Mouse (Mus musculus) urinary bladder, postnatal 14 days (tissue): ENCODE data around the gene Cand2.

Experiments used
- DNase-seq: peaks from one replicate; pipeline ENCODE4 v3.0.0; 2021; ENCODE audit warnings: low spot score

Cand2 gene

DNA sequence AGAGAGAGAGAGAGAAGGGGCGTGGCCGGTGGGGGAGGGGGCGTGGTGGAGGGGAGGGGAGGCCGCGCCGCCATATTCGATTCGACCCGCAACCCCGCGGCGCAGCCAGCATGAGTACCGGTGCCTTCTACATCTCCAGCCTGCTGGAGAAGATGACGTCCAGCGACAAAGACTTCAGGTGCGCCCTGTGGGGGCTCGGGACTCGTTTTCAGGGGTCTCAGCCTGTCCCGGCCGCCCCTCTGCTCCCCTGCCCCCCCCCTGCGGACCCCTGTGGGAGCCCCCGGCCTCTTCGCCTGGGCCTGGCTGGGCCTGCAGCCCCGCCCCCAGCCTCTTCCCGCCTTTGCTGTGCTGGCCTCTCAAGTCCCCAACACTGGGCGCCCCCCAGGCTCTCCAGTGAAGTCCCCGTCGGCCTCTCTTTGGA, at the start of gene Cand2:
TSS of gene Cand2 (plus strand) at position 38 of the 421 bp plus-strand sequence.
- DNase-seq = peak; percentile 37

DNA sequence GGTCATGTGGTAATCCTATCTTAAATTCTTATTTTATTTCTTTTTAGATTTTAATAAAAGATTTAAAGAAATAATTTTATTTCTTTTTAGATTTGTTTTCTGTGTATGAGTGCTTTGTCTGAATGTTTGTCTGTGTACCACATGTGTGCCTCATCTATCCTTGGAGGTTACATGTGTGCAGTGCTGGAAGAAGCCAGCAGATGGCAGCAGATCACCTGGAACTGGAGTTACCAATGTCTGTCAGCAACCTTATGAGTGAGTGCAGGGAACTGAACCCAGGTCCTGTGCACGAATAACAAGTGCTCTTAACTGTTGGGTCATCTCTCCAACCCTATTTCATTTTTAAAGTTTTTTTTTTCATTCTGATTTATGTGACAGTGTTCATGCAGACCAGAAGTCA, 47.2 kb upstream of the Cand2 start:
- DNase-seq = peak; percentile 53

DNA sequence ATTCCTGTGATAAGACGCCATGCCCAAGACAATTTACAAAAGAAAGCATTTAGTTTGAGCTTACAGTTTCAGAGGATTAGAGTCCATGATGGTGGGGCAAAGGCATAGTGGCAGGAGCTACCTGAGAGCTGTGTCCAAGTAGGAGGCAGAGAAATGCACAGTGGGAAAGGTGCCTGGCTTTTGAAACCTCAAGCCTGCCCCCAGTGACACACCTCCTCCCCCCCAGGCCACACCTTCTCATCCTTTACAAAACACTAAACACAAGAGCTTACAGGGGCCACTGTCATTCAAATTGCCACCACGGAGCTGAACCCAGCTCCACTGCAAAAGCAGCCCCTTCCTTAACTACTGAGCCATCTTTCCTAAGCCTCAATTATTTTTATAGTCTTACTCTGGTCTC, 46.8 kb upstream of the Cand2 start:
- DNase-seq = no peak

DNA sequence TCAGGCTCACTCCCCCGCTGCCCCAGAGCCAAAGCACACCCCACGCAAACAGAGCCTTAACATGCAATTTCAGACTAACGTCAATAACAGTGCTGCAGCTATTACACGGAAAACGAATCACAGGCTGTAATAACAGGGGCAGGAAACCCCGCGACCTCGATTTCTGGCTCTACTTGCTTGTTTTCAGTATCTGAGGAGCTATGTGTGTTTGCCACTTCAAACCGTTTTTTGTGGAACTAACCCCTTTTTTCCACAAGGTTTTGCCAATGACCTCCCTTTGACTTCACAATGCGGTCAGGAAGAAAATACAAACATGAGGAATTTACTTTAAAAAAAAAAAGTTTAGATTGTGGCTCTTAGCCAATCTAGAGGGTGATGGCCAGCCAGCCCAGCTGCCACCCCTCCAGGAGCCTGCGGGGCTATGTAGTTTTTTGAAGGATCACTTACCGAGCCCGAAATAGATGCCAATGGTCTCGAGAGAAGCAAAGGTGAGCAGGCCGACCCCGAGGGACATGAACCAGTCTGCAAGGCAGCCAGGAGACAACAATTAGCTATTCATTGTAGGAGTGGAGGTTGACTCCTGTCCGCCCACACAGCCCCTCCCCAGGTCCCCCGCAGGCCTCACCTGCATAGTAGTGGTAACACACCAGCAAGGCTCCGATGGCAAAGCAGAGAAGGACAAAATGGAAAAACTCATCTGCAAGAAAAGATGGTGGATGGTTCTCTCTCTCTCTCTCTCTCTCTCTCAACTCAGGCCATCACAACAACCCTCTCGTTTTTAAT, 43.6 kb upstream of the Cand2 start:
- DNase-seq = no peak

DNA sequence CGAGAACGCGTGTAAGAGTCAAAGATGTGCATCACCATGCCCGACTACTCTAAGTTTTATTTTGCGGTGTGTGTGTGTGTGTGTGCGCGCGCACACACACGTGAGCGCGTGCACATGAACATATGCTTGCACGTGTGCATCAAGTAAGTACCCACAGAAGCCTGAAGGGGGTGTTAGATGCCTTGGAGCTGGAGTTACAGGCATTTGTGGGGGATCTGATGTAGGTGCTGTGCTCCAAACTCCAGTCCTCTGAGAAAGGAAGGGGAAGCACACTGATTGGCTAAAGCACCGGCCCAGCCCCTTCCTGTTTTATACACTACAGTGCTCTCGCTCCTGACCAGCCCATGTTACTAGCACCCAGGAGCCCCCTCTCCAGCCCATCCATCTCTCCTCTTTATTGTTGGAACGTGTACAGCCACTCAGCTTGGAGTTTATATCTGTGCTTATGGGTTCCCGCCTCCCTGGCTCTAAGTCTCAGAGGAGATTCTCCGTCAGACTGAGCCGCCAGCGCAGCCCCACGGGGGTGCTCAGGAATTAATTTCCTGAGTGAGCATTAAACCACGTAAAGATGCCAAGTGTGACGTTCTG, 41.9 kb upstream of the Cand2 start:
- DNase-seq = no peak

DNA sequence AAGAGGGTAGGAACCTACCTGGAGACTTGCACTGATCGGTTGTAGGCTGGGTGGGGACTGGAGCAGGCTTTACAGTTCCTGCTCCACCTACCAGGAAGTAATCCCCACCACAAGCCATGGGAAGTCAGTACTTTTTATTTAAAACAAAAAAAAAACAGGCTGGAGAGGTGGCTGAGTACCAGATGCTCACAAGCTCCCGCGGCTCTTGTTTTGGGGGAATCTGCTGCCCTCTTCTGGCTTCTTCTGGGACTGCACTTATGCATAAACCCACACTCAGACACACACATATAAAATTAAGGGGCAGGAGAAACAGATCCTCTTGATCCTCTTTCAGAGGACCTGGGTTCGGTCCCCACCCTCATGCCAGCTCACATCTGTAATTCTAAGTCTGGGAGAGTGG, 39.4 kb upstream of the Cand2 start:
- DNase-seq = no peak

DNA sequence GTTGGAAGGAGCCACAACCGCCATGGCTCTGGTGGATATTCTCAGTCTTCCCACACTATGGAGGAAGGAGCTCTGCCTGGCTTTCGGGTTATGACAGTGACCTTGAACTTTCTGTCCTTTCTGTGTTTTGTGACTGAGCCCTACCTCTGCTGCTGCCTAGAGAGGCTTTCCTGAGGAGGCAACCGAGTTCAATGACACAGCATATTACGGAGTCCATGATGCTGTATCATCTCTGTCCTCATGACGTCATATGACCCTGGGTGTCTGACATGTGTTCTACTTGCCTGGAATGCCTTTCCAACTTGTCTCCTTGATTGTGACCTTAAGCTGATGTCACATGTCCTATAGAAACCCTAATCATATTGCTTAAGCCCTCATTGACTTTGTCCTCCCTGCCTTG, 35.3 kb upstream of the Cand2 start:
- no peak for DNase-seq

DNA sequence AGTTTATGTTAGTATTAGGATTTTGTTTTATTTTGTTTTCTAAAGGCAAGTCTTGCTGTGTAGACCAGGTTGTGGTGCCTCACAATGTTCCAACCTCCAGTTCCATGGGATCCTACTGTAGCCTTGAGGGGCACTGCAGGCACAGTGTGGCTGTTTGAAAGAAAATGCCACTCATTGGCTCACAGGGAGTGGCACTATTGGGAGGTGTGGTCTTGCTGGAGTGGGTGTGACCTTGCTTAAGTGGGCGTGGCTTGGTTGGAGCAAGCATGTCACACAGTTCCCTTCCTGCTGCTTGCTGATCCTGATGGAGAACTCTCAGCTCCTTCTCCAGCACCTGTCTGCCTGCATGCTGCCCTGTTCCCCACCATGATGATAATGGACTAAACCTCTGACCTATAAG, 30.8 kb upstream of the Cand2 start:
- DNase-seq = peak; percentile 23

DNA sequence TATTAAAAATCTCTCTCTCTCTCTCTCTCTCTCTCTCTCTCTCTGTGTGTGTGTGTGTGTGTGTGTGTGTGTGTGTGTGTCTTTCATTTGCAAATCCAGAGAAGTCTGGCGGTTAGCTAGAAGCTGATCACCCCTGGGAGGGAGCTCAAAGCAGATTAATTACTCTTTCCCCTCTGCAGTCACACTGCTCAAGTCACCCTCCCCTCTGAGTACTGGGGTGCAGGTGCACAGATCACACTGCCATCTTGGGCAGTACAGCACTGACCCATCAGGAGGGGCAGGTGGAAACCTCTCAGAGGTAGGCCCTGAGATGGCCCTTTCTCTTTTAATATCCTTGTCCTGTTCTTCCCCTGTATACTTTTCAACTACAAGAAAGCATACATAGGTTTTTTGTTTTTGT, 28.0 kb upstream of the Cand2 start:
- DNase-seq = no peak

DNA sequence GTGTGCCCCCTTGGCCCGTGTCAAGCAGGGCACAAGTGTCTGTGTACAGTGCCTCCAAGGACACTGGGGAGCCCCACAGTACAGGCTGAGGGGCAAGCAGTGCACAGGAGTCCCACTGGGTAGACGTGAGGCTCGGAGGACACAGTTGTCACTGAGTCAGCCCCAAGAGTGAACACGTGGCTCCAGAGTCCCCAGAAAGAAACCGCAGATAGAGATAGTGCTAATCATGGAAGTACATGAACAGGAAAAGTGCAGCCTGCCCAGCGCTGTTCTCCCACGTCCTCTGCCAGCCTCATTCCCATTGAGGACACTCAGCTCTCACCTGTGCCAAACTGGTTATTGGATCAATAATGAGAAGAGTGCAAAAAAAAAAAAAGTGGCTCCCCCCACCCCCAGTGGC, 18.8 kb upstream of the Cand2 start:
- no peak for DNase-seq

DNA sequence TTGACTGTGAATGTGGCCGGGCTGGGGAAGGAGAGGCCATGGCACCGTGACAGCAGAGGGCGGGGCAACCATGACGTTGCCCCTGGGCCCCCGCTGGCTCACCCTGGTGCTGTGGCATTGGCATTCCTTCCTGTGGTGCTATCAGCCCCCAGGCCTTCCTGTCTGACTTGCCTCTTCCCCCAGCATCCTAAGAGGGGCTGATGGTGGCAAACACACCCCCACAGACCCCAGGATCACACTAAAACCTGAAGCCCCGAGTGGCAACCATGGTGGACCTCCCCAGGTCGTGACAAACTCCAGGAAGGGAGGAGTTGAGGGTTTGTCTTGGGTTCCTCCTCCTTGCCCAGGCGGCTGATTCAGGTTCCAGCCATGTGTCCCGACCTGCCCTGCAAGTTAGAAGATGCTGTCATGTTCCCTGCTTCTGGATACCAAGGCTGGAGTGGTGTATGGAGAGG, 15.3 kb upstream of the Cand2 start:
- DNase-seq = peak; percentile 82

DNA sequence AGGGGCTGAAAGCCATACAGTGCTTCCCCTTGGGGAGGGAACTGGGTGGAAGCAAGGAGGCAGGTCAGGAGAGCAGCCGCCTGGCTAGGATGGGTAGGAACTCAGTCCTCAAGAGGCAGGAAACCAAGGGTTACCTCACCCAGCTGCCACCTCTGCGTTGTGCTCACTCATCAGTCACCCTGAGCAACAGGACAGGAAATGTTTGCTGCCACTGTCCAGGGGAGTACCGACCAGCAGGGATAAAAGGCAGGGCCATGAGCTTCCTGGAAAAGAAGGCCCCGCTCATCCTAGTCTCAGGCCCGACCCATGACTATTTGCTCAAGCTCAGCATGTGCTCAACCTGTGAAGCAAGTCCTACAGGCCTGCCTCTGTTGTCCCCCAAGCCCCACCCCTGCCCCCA, 14.9 kb upstream of the Cand2 start:
- DNase-seq = peak; percentile 50

DNA sequence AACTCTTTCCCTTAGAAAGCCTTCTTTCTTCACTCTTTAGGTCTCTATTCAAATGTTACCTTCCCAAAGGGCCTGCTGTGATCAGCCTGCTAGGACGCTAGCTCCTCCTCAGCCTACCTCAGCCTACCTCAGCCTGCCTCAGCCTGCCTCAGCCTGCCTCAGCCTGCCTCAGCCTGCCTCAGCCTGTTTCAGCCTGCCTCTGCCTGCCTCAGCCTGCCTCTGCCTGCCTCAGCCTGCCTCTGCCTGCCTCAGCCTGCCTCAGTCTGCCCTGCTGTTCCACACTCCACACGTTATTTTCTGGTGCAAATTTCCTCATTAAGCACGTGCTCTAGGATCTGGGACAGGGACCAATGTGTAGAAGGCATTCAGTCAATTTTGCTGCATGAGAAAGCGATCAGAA, 14.2 kb upstream of the Cand2 start:
- no peak for DNase-seq

DNA sequence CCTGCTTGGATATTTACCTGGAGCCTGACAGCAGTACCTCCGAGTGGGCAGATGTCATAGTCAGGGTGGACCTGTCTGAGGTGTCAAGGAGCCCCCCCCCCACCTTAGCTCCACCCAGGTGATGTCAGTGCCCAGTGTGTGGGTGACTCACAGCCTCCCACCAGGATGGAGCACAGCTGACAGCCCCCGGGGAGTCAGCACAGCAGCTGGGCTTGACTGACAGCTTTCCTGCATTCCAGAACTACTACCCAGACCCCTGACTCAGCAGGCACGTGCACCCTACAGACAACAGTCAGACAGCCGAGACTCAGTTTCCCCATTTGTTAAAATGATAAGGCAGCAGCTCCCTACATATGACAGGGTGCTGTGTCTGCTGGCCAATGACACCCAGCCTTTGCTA, 13.4 kb upstream of the Cand2 start:
- no peak for DNase-seq

DNA sequence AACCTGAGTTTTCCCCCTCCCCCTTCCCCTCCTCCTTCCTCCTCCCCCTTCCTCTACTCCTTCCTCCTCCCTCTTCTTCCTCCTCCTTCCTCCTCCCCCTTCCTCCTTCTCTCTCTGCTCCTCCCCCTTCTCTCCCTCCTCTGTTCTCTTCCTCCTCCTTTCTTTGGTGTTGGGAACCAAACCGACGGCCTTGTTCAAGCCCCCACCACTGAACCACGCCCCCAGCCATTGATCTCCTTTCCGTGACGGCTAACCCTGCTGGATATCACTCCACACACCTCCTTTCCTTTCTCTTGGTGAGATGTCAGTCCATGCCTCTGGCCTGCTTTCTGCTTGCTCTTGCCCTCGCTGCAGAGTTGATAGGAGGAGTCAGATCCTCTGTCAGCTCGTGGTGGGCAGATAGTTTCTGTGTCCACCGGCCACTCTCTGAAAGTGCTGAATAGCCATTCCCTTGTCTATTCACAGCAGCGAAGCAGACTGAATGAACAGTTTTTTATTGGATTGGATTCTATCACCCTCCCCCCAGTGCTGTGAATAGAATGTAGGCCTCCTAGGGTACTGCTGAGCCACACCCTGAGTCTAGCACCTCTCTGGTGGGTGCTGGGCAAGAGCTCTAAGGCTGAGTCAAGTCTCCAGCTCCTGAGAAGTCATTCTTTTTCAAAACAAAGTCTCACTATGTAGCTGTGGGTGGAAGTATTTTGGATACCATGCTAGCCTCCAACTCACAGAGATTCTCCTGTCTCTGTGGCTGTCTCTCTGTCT, 12.2 kb upstream of the Cand2 start, which contains the start of gene Tmem40:
TSS of gene Tmem40 (minus strand) at position 416 of the 762 bp plus-strand sequence.
- peak; percentile 26 for DNase-seq

DNA sequence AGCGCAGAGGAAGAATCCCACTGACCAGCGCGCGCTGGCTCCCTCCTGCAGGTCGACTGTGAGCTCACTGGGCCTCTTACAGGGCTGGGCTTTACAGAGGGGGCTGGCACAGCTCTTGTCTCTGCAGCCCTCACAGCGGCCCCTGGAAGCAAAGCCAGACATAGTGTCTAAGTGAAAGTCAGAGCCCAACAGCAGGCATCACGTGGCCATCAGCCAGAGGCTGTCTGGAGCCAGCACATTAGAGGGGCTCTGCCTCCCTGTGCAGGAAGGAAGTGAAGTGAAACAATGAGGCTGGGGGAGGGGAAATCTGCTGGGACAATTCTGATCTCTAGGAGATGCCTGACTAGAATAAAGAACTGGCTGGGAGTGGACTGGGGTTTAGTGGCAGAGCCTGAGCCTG, 10.2 kb upstream of the Cand2 start:
- DNase-seq = peak; percentile 14

DNA sequence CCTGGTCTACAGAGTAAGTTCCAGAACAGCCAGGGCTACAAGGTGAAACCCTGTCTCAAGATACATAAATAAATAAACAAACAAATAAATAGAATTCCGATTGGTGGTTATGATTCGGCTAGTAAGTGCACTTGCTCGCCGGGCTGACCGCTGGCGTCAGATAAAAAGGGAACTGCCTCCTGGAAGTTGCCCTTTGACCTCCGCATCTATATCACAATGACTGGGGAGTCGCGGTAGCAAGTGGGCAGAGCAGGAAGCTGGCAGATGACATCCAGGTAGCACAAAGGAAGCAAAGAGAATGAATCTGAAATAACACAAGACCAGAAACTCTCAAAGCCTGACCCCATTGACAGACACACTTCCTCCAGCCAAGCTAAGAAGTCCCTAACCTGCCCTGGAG, 7.0 kb upstream of the Cand2 start:
- DNase-seq = no peak

DNA sequence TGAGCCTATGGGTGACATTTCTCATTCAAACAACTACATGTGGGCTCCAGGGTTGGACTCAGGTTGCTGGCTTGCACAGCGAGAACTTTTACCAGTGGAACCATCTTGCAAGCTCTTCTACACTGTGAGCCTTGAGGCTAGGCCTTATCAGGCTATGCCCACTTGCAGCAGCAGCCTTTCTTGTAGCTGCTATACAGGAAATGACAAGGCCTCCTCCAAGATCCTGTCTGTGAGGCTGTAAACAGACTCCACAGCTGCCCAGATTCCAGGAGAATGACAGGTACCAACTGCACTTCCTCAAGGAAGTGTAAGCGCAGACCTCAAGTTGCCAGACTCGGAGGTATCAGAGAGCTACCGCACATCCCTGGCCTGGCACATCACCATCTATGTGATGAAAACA, 6.1 kb upstream of the Cand2 start:
- DNase-seq = no peak

DNA sequence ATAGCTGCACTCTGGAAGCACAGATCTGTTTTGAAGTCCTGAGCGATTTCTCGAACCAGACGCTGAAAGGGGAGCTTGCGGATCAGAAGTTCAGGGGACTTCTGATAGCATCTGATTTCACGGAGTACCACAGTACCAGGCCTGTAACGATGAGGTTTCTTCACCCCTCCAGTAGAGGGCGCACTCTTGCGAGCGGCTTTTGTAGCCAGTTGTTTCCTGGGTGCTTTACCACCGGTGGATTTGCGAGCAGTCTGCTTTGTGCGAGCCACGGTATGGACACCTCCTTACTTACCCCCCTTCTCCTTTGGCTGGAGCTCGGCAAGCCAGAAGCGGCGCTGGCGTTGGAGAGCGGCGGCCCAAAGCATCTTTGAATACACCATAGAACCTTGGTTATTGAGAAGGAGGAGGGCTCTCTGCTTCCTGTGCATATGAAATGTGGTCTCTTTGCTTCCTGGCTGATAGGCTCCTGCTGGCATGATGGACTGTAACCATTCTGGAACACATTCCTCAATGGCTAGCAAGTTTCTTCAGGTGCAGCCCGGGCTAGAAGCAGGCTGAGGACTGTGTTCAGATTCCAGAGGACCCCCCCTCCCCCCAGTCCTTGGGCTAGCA, 4.2 kb upstream of the Cand2 start:
- no peak for DNase-seq

DNA sequence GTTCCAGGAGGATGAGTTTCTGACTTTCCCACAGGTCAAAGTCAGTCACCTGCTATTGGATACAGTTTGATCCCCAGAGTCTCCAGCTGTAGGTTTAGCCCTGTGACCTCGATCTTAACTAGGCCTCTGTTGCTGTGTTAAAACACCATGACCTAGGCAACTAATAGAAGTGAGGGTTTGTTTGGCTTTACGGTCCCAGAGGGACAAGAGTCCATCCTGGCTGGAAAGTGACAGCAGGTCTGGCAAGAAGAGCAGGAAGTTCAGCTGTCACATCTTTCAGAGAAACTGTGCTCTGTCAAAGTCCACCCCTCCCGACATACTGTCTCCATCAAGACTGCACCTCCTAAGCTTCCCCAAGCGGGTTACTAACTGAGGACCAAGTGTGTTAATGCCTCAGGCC, 3.5 kb upstream of the Cand2 start:
- DNase-seq = no peak

DNA sequence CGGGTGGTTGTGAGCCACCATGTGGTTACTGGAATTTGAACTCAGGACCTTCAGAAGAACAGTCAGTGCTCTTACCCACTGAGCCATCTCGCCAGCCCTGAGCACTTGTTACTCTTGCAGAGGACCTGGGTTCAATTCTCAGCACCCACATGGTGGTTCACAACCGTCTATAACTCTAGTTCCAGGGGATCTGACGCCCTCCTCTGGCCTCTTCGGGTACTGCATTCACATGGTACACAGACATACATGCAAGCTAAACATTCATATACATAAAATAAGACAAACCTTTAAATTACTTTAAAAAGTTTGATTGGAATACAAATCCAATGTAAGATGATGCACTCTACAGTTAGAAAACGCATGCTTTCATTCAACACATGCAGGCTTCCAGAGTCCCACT, 2.1 kb upstream of the Cand2 start:
- no peak for DNase-seq

DNA sequence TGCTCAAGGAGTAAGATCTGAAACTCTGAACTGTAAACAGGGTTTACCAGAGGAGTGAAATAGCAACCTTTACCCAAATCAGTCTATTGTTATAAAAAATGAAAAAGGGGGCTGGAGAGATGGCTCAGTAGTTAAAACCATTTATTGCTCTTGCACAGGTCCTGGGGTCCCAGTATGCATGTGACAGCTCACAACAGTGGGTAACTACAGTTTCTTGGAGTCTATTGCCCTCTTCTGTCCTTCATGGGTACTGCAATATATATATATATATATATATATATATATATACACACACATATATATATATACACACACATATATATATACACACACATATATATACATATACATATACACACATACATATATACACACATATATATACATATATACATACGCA, 1.7 kb upstream of the Cand2 start:
- DNase-seq = no peak

DNA sequence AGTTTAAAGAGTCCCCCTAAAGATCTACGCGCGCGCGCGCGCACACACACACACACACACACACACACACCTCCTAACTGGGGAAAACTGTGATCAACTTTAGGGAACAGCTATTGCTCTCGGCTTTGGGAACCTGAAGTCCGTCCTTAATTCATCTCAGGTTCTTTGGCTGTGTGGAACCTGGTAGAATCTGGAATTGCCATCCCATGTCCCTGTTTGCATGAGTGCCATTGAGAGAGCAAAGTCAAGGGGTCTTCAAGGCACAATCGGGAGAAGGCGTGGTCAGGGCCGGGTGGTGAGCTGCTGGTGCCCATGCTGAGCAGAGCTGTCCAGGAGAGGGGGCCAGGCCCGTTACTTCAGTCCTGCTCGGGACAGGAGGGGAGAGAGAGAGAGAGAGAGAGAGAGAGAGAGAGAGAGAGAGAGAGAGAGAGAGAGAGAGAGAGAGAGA, 348 bp upstream of the Cand2 start:
- DNase-seq = no peak
